Mouse (Mus musculus) olfactory bulb, adult 2 months (tissue): Measurements from ENCODE around the gene Adamts7. TPM values are rescaled to one million over a fixed set of nuclear protein-coding genes. Genes with fewer than 3 reads are reported as not detected.

Experiments used
- H3K27ac ChIP-seq: fragments of 200-500 bp; 2 replicates; pipeline ENCODE4 v1.5.1; 2012; ENCODE audit warnings: low read depth, low read length; ENCODE audit not compliant: insufficient read depth
- H3K4me1 ChIP-seq: fragments of 200-500 bp; 2 replicates; pipeline ENCODE4 v1.6.1; 2012; ENCODE audit warnings: low read length; ENCODE audit not compliant: control insufficient read depth, insufficient read depth
- H3K4me3 ChIP-seq: fragments of 200-500 bp; 2 replicates; pipeline ENCODE4 v1.5.1; 2012; ENCODE audit warnings: mild to moderate bottlenecking, low read depth, low read length, moderate library complexity; ENCODE audit not compliant: insufficient read depth
- CTCF ChIP-seq: fragments of 200-500 bp; IDR thresholded peaks from 2 replicates; pipeline ENCODE4 v1.5.1; 2012; ENCODE audit warnings: low read depth, mild to moderate bottlenecking, low read length, moderate library complexity; ENCODE audit not compliant: insufficient read depth
- POLR2A ChIP-seq: fragments of 200-500 bp; IDR thresholded peaks from 2 replicates; pipeline ENCODE4 v1.6.1; 2012; ENCODE audit warnings: mild to moderate bottlenecking, low read depth, low read length, moderate library complexity; ENCODE audit not compliant: insufficient read depth
- WGBS: fragments of 180-500 bp; shearing (Covaris S2); methylation state at CpG from one replicate; pipeline ENCODE4 v1.1.7; 2018; 5-methylcytosine and 5-hydroxymethylcytosine counted together
- polyA plus RNA-seq: library from polyadenylated mRNA; stranded (reverse); fragments of >200 nt; gene quantifications from 2 replicates; pipeline ENCODE4 v1.2.4, GENCODE M21; 2012; ENCODE audit warnings: low replicate concordance; ENCODE audit not compliant: missing spikeins, insufficient read depth, insufficient read length

Gene Adamts7
- polyA plus RNA-seq, 1 experiment = not detected

DNA sequence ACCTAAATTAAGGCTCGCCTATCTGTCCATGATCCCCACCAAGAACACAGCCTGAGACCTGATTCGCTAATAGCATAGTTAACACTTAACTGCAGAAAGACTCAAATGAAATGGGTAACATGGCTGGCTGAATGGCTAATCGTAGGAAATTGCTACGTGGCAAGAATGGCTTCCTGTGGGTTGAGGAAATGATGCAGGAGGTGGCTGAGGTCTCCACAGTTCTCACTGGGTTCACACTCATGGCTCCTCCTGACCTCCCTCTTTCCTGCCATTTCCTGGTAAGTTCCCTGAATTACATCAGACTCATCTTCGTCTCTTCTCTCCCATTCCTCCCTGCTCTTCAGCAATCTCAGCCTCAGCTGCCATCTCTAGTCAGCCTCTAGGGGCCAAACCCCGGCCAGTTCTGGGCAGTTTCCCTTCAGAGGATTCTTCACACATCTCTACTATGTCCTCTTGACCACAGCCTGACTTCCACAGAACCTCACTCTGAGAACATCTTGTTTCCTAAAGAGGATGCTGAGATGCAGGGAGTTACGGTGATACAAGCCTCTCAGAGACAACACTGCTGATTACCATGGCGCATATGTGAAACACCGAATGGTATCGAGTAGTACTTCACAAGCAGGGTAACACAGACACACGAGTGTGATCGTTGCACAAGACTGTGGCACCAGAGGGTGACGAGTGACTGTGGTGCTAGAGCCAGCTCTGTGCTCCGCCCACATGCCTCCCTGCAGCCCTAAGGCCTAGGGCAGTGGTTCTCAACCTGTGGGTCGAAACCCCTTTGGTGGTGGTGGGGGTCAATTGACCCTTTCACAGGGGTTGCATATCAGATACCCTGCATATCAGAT is 81.7 kb downstream of the Adamts7 start:
- Histone ChIP-seq H3K4me3 (no peak overlapping the region), H3K27ac (no peak overlapping the region), H3K4me1 (peaks cover 9% of the 10 kb centered on the region; the same call in 1 of the 2 replicates)
- TF ChIP-seq CTCF = no peak
- TF ChIP-seq POLR2A = no peak
- WGBS = 82% methylated on average over 15 of the region's 15 CpGs

DNA sequence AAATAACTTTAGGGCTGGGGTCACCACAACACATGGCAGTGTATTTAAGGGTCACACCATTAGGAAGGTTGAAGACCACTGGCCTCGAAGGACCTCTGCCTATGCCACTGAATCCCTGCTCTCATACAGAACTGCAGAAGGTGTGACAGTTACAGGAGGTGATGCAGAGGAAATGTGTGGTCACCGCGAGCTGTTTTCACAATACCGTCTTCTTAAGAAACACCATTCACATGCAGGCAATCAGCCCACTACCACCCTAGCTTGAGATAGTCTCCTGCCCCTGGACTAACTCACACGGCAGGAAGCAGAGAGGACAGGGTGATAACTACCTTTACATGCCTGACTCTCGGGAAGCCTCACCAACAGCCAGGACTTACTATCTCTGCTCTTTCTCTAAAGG is 82.3 kb downstream of the Adamts7 start:
- TF ChIP-seq CTCF = no peak
- no peak for TF ChIP-seq POLR2A
- Histone ChIP-seq H3K4me3 (no peak overlapping the region), H3K27ac (no peak overlapping the region), H3K4me1 (peaks cover 9% of the 10 kb centered on the region; the same call in 1 of the 2 replicates)
- WGBS = 94% methylated on average over 6 of the region's 6 CpGs

GRCm38 (mm10) chr9:90245781-90246180 is 82.9 kb downstream of the Adamts7 start:
- no peak overlapping the region for H3K27ac ChIP-seq
- WGBS = 90% methylated on average over 5 of the region's 5 CpGs
- no peak overlapping the region for H3K4me3 ChIP-seq
- TF ChIP-seq CTCF (no peak), POLR2A (no peak)
- peaks cover 9% of the 10 kb centered on the region; the same call in 1 of the 2 replicates for H3K4me1 ChIP-seq

GRCm38 (mm10) chr9:90247316-90247715 is 84.4 kb downstream of the Adamts7 start:
- TF ChIP-seq CTCF (no peak), POLR2A (no peak)
- Histone ChIP-seq H3K27ac (no peak overlapping the region), H3K4me3 (no peak overlapping the region), H3K4me1 (peaks cover 9% of the 10 kb centered on the region; the same call in 1 of the 2 replicates)
- WGBS = 67% methylated on average over 7 of the region's 7 CpGs

- Histone ChIP-seq H3K27ac (no peak overlapping the region), H3K4me3 (no peak overlapping the region), H3K4me1 (peaks cover 9% of the 10 kb centered on the region; the same call in 1 of the 2 replicates)
- TF ChIP-seq CTCF (no peak), POLR2A (no peak)
- 77% methylated on average over 7 of the region's 7 CpGs for WGBS
Observed at GRCm38 (mm10) chr9:90248326-90248725, 85.5 kb downstream of the Adamts7 start.

DNA sequence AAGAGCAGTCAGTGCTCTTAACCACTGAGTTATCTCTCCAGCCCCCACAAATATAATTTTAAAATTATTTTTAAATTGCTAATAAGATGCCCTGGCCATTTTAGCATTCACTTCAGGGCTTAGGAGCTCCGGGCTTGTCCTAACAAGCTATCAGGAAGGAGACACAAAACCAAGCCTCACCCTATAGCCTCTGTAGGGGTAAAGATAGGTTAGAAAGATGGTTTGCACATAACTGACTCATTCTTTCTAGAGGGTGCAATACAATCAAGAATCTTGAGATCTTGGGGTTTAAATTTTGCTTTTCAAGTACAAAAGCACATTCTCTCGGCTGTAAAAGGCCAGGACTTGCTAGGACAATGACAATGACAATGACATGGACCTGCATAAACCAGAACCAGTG is 86.2 kb downstream of the Adamts7 start:
- Histone ChIP-seq H3K4me3 (no peak overlapping the region), H3K4me1 (peaks cover 9% of the 10 kb centered on the region; the same call in 1 of the 2 replicates), H3K27ac (no peak overlapping the region)
- WGBS = 94% methylated on average over 2 of the region's 2 CpGs
- no peak for TF ChIP-seq CTCF
- TF ChIP-seq POLR2A = no peak

DNA sequence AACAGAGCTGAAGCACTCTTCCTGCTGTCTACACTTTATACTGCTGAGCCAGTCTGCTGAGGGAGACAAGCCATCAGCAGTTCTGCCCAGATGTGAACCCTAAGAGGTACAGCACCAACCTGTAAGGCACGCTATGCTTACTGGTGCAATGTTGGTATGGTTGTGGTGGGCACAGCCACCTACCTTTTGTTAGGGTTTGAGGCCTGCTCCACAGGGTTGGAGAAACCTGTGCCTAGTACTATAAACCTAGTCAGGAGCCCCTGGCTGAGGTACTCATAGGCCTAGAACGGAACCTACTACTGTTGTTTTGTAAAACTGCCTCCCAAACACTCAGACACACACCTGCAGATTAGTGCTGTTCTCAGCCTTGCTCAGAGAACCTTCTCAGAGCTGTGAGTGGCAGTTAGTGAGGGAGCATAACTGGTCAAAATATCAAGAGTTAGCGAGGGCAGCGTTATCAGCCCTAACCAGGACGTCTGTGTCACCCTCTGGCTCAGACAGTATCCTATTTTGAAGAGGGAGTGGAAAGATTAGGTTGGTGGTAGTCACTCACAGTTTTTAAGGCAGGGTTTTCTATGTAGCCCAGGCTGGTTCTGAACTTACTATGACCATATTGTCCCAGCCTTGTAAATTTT is 87.4 kb downstream of the Adamts7 start:
- WGBS = 98% methylated on average over 5 of the region's 5 CpGs
- Histone ChIP-seq H3K4me3 (no peak overlapping the region), H3K4me1 (peaks cover 6% of the 10 kb centered on the region; the same call in 1 of the 2 replicates), H3K27ac (no peak overlapping the region)
- no peak for TF ChIP-seq POLR2A
- no peak for TF ChIP-seq CTCF

DNA sequence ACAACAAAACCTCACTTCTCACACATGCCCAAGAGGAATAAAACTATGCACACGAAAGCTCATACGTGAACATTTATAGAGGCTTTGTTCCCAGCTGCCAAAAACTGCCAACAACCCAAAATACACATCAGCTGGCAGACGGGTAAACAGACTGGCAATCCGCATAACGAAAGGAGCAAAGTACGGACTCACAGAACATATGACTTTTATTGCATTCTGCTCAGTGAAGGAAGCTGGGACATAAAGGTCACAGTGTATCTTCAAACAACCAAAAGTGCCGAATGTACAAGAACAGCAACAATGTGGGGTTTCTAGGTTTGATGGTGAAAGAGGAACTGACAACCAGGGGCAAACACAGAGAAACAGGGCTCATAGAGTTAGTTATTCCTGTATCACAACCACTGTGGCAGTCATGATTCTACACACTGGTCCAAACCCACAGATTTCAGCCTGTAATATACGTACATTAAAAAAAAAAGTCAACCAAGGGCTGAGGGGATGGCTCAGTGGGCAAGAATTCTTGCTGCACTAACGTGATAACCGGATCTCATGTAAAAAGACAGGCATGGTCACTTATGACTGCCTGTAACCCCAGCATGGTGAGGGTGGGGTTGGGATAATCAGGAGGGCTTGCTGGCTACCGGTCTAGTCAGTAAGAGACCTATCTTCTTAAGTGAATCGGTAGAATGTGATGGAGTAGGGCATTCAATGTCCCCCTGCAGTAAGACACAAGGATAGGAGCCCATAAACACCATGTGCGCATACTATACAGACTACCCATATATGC is 88.3 kb downstream of the Adamts7 start:
- Histone ChIP-seq H3K4me3 (no peak overlapping the region), H3K27ac (no peak overlapping the region), H3K4me1 (peaks cover 11% of the 10 kb centered on the region)
- WGBS = 83% methylated on average over 13 of the region's 13 CpGs
- TF ChIP-seq CTCF (no peak), POLR2A (no peak)
